Mouse (Mus musculus): Measurements from ENCODE around the gene Rab38. TPM values are rescaled to one million over a fixed set of nuclear protein-coding genes. Genes with fewer than 3 reads are reported as not detected.

Gene Rab38
- polyA plus RNA-seq, 1 experiment from 2014 or later: 2.0 TPM

GRCm38 (mm10) chr7:88527100-88527671 lies 97.1 kb downstream of the Rab38 start:
- H3K9me3 ChIP-seq (ENCODE audit: control insufficient read depth, low read length): no peaks in the 10 kb centered on the region
- no peak overlapping the region for H3K4me3 ChIP-seq (ENCODE audit: control insufficient read depth in 1 of 2, insufficient read depth in 1 of 2, low read depth in 1 of 2, low read length in 2 of 2)
- H3K27me3 ChIP-seq (ENCODE audit: control insufficient read depth, insufficient read depth, low read length): no peaks in the 10 kb centered on the region
- 11% methylated on average over 1 of the region's 1 CpGs for WGBS
- ATAC-seq (ENCODE audit: insufficient number of reproducible peaks, insufficient read depth, low FRiP score, low read depth): no peak
- H3K27ac ChIP-seq (replicated peaks in 1 of 2; ENCODE audit: control insufficient read depth in 1 of 2, insufficient read depth in 1 of 2, low read depth in 2 of 2, low read length in 2 of 2): no peak overlapping the region
- H3K9ac ChIP-seq (ENCODE audit: low read length): no peak overlapping the region
- no peak overlapping the region for H3K4me2 ChIP-seq (ENCODE audit: low read length)
- H3K36me3 ChIP-seq (ENCODE audit: control insufficient read depth, insufficient read depth, low read length): no peaks in the 10 kb centered on the region
- no peaks in the 10 kb centered on the region for H3K4me1 ChIP-seq (ENCODE audit: control insufficient read depth in 2 of 2, insufficient read depth in 2 of 2, low read length in 2 of 2)

GRCm38 (mm10) chr7:88536127-88536531 lies 106.1 kb downstream of the Rab38 start:
- no peak overlapping the region for H3K4me2 ChIP-seq (ENCODE audit: low read length)
- H3K9ac ChIP-seq (ENCODE audit: low read length): no peak overlapping the region
- no peak overlapping the region for H3K4me3 ChIP-seq (ENCODE audit: control insufficient read depth in 1 of 2, insufficient read depth in 1 of 2, low read depth in 1 of 2, low read length in 2 of 2)
- no peaks in the 10 kb centered on the region for H3K4me1 ChIP-seq (ENCODE audit: control insufficient read depth in 2 of 2, insufficient read depth in 2 of 2, low read length in 2 of 2)
- no peak for ATAC-seq (ENCODE audit: insufficient number of reproducible peaks, insufficient read depth, low FRiP score, low read depth)
- no peaks in the 10 kb centered on the region for H3K36me3 ChIP-seq (ENCODE audit: control insufficient read depth, insufficient read depth, low read length)
- no peaks in the 10 kb centered on the region for H3K27me3 ChIP-seq (ENCODE audit: control insufficient read depth, insufficient read depth, low read length)
- no peaks in the 10 kb centered on the region for H3K9me3 ChIP-seq (ENCODE audit: control insufficient read depth, low read length)
- no peak overlapping the region for H3K27ac ChIP-seq (replicated peaks in 1 of 2; ENCODE audit: control insufficient read depth in 1 of 2, insufficient read depth in 1 of 2, low read depth in 2 of 2, low read length in 2 of 2)

GRCm38 (mm10) chr7:88536743-88537142 lies 106.7 kb downstream of the Rab38 start:
- Histone ChIP-seq H3K36me3 (ENCODE audit: control insufficient read depth, insufficient read depth, low read length) (no peaks in the 10 kb centered on the region), H3K4me3 (ENCODE audit: control insufficient read depth in 1 of 2, insufficient read depth in 1 of 2, low read depth in 1 of 2, low read length in 2 of 2) (no peak overlapping the region), H3K9ac (ENCODE audit: low read length) (no peak overlapping the region), H3K27ac (replicated peaks in 1 of 2; ENCODE audit: control insufficient read depth in 1 of 2, insufficient read depth in 1 of 2, low read depth in 2 of 2, low read length in 2 of 2) (no peak overlapping the region), H3K4me2 (ENCODE audit: low read length) (no peak overlapping the region), H3K9me3 (ENCODE audit: control insufficient read depth, low read length) (no peaks in the 10 kb centered on the region), H3K4me1 (ENCODE audit: control insufficient read depth in 2 of 2, insufficient read depth in 2 of 2, low read length in 2 of 2) (no peaks in the 10 kb centered on the region), H3K27me3 (ENCODE audit: control insufficient read depth, insufficient read depth, low read length) (no peaks in the 10 kb centered on the region)
- no peak for ATAC-seq (ENCODE audit: insufficient number of reproducible peaks, insufficient read depth, low FRiP score, low read depth)
- 60% methylated on average over 3 of the region's 3 CpGs for WGBS

Other genes with a start within 250 kb of the Rab38 start
- 43.6 and 44.6 TPM in 2 replicates for gene Ctsc, start 152.2 kb upstream of the Rab38 start, polyA plus RNA-seq (2014; fragmentation: Nextera tagmentation; extraction: Ambion mirVana)

Data from heart, embryonic 14.5 days (tissue).